Mouse (Mus musculus): ENCODE measurements at regions not wholly inside any gene's neighbourhood (a gene's known extent, or its start where the extent isn't known, plus 50 kb on each side); places are given as distances from the start of the nearest gene placed in this dataset. TPM values are rescaled to one million over a fixed set of nuclear protein-coding genes. Genes with fewer than 3 reads are reported as not detected.
A peak's percentile ranks its signal among the peaks of the same experiment; 100 is the strongest.

DNA sequence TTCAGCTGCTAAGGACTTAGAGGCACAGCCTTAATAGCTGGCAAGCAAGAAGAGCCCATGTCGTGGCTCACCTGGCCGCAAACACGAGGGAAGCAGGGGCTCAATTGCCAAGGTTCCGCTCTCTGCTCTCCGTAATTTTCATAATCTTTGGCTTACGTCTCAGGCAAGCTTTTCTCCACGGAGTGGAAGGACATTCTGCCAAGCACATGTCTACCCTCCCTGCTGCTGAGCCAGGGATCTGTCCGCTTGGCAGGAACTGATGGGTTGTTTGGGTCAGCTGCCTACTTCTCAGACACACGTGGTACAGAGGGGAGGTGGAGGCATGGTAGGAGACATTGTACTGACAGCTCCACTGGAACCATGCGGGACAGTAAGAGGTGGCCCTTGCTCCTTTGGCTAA is 61.7 kb upstream of the Zbtb40 start:
- H3K27me3 ChIP-seq (replicated peaks; ENCODE audit: control insufficient read depth, insufficient read depth, low read length), result no peaks in the 10 kb centered on the region
- H3K4me2 ChIP-seq (ENCODE audit: low read depth, low read length), result no peak overlapping the region
- H3K4me3 ChIP-seq (ENCODE audit: low read depth, low read length), result no peak overlapping the region
- no peak overlapping the region for H3K27ac ChIP-seq (replicated peaks; ENCODE audit: low read depth, low read length)
- ATAC-seq (ENCODE audit: low read depth) (no peak), DNase-seq (ENCODE audit: low spot score) (no peak)
- H3K4me1 ChIP-seq (ENCODE audit: control insufficient read depth, insufficient read depth, low read length), result 0 out of 2 replicates have a peak, but pooled peaks cover 2% of the 10 kb centered on the region
- H3K9me3 ChIP-seq (ENCODE audit: control insufficient read depth, low read length), result no peaks in the 10 kb centered on the region
- WGBS, result 46% methylated on average over 10 of the region's 10 CpGs
- H3K9ac ChIP-seq (ENCODE audit: low read depth, low read length), result 0 out of 2 replicates have a peak overlapping the region, but pooled peaks have one; percentile 6
- H3K36me3 ChIP-seq (ENCODE audit: control insufficient read depth, insufficient read depth, low read length), result no peaks in the 10 kb centered on the region

DNA sequence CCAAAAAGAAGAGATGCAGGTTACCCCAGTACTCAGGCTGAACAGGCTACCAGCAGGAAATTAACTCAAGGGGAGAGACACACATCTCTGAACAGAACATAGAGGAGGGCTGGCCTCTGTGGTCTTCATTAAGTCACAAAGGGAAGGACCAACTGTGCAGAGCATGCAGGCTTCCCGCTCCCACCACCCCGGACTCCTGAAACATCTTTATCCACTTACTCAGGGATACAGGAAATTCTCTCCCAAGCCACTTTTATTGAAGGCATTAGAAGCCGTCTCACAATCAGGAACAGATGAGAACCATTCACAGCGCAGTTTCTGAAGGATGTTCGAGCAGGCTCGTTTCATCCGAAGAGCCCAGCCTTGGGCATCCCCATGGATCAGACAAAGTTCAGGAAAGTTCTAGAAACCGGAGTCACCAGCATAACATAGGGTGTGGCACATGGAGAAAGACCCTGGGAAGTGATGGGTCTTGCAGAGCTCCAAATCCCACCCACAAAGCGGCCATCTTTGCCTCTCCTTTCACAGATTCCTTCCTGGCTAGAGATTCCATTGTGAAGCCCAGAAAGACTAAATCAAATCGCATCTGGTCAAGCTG is 55.9 kb upstream of the Zbtb40 start:
- Histone ChIP-seq H3K9ac (ENCODE audit: low read depth, low read length) (no peak overlapping the region), H3K27ac (replicated peaks; ENCODE audit: low read depth, low read length) (peak overlapping the region; percentile 74), H3K4me1 (ENCODE audit: control insufficient read depth, insufficient read depth, low read length) (peaks cover 17% of the 10 kb centered on the region; the same call in 1 of the 2 replicates), H3K9me3 (ENCODE audit: control insufficient read depth, low read length) (no peaks in the 10 kb centered on the region), H3K4me2 (ENCODE audit: low read depth, low read length) (peak overlapping the region; percentile 31), H3K27me3 (replicated peaks; ENCODE audit: control insufficient read depth, insufficient read depth, low read length) (no peaks in the 10 kb centered on the region), H3K4me3 (ENCODE audit: low read depth, low read length) (no peak overlapping the region), H3K36me3 (ENCODE audit: control insufficient read depth, insufficient read depth, low read length) (no peaks in the 10 kb centered on the region)
- peak; percentile 68 for DNase-seq (ENCODE audit: low spot score)
- ATAC-seq (ENCODE audit: low read depth), result peak; percentile 47
- 47% methylated on average over 10 of the region's 10 CpGs for WGBS

DNA sequence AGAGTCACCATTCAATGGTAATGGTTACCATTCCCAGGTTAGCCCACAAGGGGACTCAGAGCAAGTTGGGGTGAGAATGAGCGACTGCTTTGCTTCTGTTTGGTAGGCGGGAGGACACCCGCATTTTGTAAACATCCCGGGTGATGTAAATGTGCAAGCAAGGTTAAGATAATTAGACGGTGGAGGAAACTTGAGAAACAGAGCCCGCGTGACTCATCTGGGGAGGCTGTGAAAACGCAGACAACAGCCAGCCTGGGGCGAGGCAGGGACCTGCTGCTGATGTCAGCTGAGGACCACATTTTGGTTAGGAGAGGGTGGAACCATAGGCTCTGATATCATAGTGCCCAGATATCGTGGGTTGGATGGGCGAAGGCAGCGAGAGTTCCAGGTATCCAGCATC is 52.6 kb upstream of the Zbtb40 start:
- ATAC-seq (ENCODE audit: low read depth) (no peak), DNase-seq (ENCODE audit: low spot score) (no peak)
- Histone ChIP-seq H3K36me3 (ENCODE audit: control insufficient read depth, insufficient read depth, low read length) (no peaks in the 10 kb centered on the region), H3K27me3 (replicated peaks; ENCODE audit: control insufficient read depth, insufficient read depth, low read length) (no peaks in the 10 kb centered on the region), H3K4me3 (ENCODE audit: low read depth, low read length) (no peak overlapping the region), H3K9me3 (ENCODE audit: control insufficient read depth, low read length) (no peaks in the 10 kb centered on the region), H3K4me1 (ENCODE audit: control insufficient read depth, insufficient read depth, low read length) (peaks cover 33% of the 10 kb centered on the region), H3K4me2 (ENCODE audit: low read depth, low read length) (no peak overlapping the region), H3K9ac (ENCODE audit: low read depth, low read length) (no peak overlapping the region), H3K27ac (replicated peaks; ENCODE audit: low read depth, low read length) (no peak overlapping the region)
- 73% methylated on average over 12 of the region's 12 CpGs for WGBS

DNA sequence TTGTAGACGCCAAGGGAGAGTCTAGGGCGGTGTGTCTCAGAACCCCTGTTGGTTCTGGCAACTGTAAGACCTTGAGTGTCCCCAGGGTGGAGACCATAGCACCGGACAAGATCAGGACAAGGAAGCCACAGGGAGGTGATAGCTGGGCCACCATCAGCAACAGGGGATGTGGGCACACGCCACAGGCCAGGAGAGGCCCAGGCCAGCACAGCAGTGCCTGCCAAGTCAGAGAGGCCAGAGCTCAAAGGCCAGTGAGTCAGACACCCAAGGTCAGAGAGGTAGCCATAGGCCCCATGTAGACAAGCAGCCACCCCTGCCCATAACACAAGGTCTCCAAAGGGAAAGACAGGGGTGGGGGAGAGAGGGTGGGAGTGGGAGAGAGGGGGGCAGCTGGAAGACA is 52.2 kb upstream of the Zbtb40 start:
- peaks cover 33% of the 10 kb centered on the region for H3K4me1 ChIP-seq (ENCODE audit: control insufficient read depth, insufficient read depth, low read length)
- no peaks in the 10 kb centered on the region for H3K27me3 ChIP-seq (replicated peaks; ENCODE audit: control insufficient read depth, insufficient read depth, low read length)
- no peaks in the 10 kb centered on the region for H3K9me3 ChIP-seq (ENCODE audit: control insufficient read depth, low read length)
- no peak overlapping the region for H3K27ac ChIP-seq (replicated peaks; ENCODE audit: low read depth, low read length)
- no peak overlapping the region for H3K4me2 ChIP-seq (ENCODE audit: low read depth, low read length)
- WGBS, result 90% methylated on average over 4 of the region's 4 CpGs
- no peaks in the 10 kb centered on the region for H3K36me3 ChIP-seq (ENCODE audit: control insufficient read depth, insufficient read depth, low read length)
- DNase-seq (ENCODE audit: low spot score) (no peak), ATAC-seq (ENCODE audit: low read depth) (no peak)
- no peak overlapping the region for H3K4me3 ChIP-seq (ENCODE audit: low read depth, low read length)
- H3K9ac ChIP-seq (ENCODE audit: low read depth, low read length), result no peak overlapping the region

Small RNAs in the stretch of these regions (microRNA-seq; reads per million reads assigned to microRNA genes)
- gene Gm23263 (ENCODE audit: borderline number of aligned reads), result not detected
- not detected for gene Gm25399 (ENCODE audit: borderline number of aligned reads)
